Mouse (Mus musculus): Measurements from ENCODE around the gene Bloc1s4. TPM values are rescaled to one million over a fixed set of nuclear protein-coding genes. Genes with fewer than 3 reads are reported as not detected.

Bloc1s4 gene
- total RNA-seq, 2 experiments from 2014 or later = 6.7 to 7.8 TPM

Other genes starting within 250 kb of the Bloc1s4 start
- gene Tbc1d14, start 155.4 kb downstream of the Bloc1s4 start, total RNA-seq (2021) = 10 to 100 TPM; 10.4 to 13.3 TPM
- 10 to 100 TPM; 70.4 to 74.0 TPM for gene D5Ertd579e, start 52.6 kb downstream of the Bloc1s4 start, total RNA-seq (2021)
- 100 to 1,000 TPM; 218 to 221 TPM for gene Mrfap1, start 48.1 kb upstream of the Bloc1s4 start, total RNA-seq (2021)
- gene Man2b2, start 82.0 kb upstream of the Bloc1s4 start, total RNA-seq (2021) = 1 to 10 TPM; 3.6 to 4.1 TPM
- gene Ppp2r2c, start 119.9 kb upstream of the Bloc1s4 start, total RNA-seq (2021) = under 1 TPM; 0.23 to 0.32 TPM
- gene Wfs1, start 240.6 kb upstream of the Bloc1s4 start, total RNA-seq (2021) = 10 to 100 TPM; 56.1 to 56.5 TPM

Measured in gastrocnemius, postnatal 36 days (tissue).